Mouse (Mus musculus) heart, embryonic 16.5 days (tissue): Measurements from ENCODE around the gene Dlg2. TPM values are rescaled to one million over a fixed set of nuclear protein-coding genes. Genes with fewer than 3 reads are reported as not detected.

Experiments used
- ATAC-seq: fragments of 200-750 bp; cut with Nextera tagmentation; replicated peaks from 2 replicates; pipeline ENCODE4 v1.8.0; 2017; ENCODE audit warnings: moderate number of reproducible peaks; ENCODE audit not compliant: insufficient read depth, low FRiP score; ENCODE audit errors: extremely low read depth
- H3K27ac ChIP-seq: fragments of 300-500 bp; sonication (generic); 2 replicates; pipeline ENCODE4 v1.5.1; 2014; ENCODE audit warnings: mild to moderate bottlenecking, low read length, control low read depth, moderate library complexity
- H3K27me3 ChIP-seq: fragments of 300-500 bp; sonication (generic); 2 replicates; pipeline ENCODE4 v1.6.1; 2014; ENCODE audit warnings: low read length, mixed read lengths; ENCODE audit not compliant: control insufficient read depth, insufficient read depth
- H3K36me3 ChIP-seq: fragments of 300-500 bp; sonication (generic); 2 replicates; pipeline ENCODE4 v1.6.1; 2014; ENCODE audit not compliant: control insufficient read depth, insufficient read depth
- H3K4me1 ChIP-seq: fragments of 300-500 bp; sonication (generic); 2 replicates; pipeline ENCODE4 v1.6.1; 2014; ENCODE audit warnings: low read length, mixed read lengths; ENCODE audit not compliant: control insufficient read depth, insufficient read depth
- H3K4me2 ChIP-seq: fragments of 300-500 bp; sonication (generic); 2 replicates; pipeline ENCODE4 v1.6.1; 2014; ENCODE audit warnings: low read depth, mild to moderate bottlenecking, control low read depth, low read length
- H3K4me3 ChIP-seq: fragments of 300-500 bp; sonication (generic); 2 replicates; pipeline ENCODE4 v1.5.1; 2014; ENCODE audit warnings: mild to moderate bottlenecking, control low read depth, low read length
- H3K9ac ChIP-seq: fragments of 300-500 bp; sonication (generic); 2 replicates; pipeline ENCODE4 v1.6.1; 2014; ENCODE audit warnings: low read length, control low read depth
- H3K9me3 ChIP-seq: fragments of 300-500 bp; sonication (generic); replicated peaks from 2 replicates; pipeline ENCODE4 v1.6.1; 2016; ENCODE audit warnings: low read length; ENCODE audit not compliant: control insufficient read depth
- WGBS: fragments of 180-500 bp; shearing (Covaris S2); extraction: QIAGEN DNeasy Blood & Tissue Kit; methylation state at CpG from one replicate; pipeline ENCODE4 v1.1.7; 2014; 5-methylcytosine and 5-hydroxymethylcytosine counted together
- polyA plus RNA-seq: library from polyadenylated mRNA; unstranded; fragments of >200 nt; fragmentation: Nextera tagmentation; extraction: Ambion mirVana; gene quantifications from 2 replicates; pipeline ENCODE4 v1.2.1, GENCODE M21; 2015

Dlg2 gene
- polyA plus RNA-seq, 1 experiment from 2014 or later: 7.7 TPM

- WGBS: 60% methylated on average over 12 of the region's 12 CpGs
- no peak overlapping the region for H3K4me2 ChIP-seq
- H3K4me1 ChIP-seq: no peaks in the 10 kb centered on the region
- H3K9ac ChIP-seq: no peak overlapping the region
- no peak for ATAC-seq
- H3K4me3 ChIP-seq: no peak overlapping the region
- H3K27me3 ChIP-seq: no peaks in the 10 kb centered on the region
- no peaks in the 10 kb centered on the region for H3K9me3 ChIP-seq
- H3K36me3 ChIP-seq: no peaks in the 10 kb centered on the region
- no peak overlapping the region for H3K27ac ChIP-seq
These were observed 1458.6 kb downstream of the Dlg2 start for GRCm38 (mm10) chr7:91934881-91935597.

- H3K9ac ChIP-seq: no peak overlapping the region
- no peaks in the 10 kb centered on the region for H3K27me3 ChIP-seq
- no peaks in the 10 kb centered on the region for H3K9me3 ChIP-seq
- no peaks in the 10 kb centered on the region for H3K4me1 ChIP-seq
- H3K36me3 ChIP-seq: no peaks in the 10 kb centered on the region
- H3K4me3 ChIP-seq: no peak overlapping the region
- H3K4me2 ChIP-seq: no peak overlapping the region
- no peak for ATAC-seq
- 73% methylated on average over 2 of the region's 2 CpGs for WGBS
- H3K27ac ChIP-seq: no peak overlapping the region
These were observed 1459.7 kb downstream of the Dlg2 start for GRCm38 (mm10) chr7:91936193-91936592.

- Histone ChIP-seq H3K9ac (no peak overlapping the region), H3K4me2 (no peak overlapping the region), H3K4me3 (no peak overlapping the region), H3K27ac (no peak overlapping the region), H3K27me3 (no peaks in the 10 kb centered on the region), H3K4me1 (no peaks in the 10 kb centered on the region), H3K36me3 (no peaks in the 10 kb centered on the region), H3K9me3 (no peaks in the 10 kb centered on the region)
- ATAC-seq: no peak
- 77% methylated on average over 1 of the region's 1 CpGs for WGBS
These were observed 1466.8 kb downstream of the Dlg2 start for GRCm38 (mm10) chr7:91943224-91943623.

- Histone ChIP-seq H3K4me1 (no peaks in the 10 kb centered on the region), H3K27me3 (no peaks in the 10 kb centered on the region), H3K4me3 (no peak overlapping the region), H3K9me3 (no peaks in the 10 kb centered on the region), H3K27ac (no peak overlapping the region), H3K9ac (no peak overlapping the region), H3K36me3 (no peaks in the 10 kb centered on the region), H3K4me2 (no peak overlapping the region)
- ATAC-seq: no peak
- 80% methylated on average over 1 of the region's 1 CpGs for WGBS
These were observed 1479.1 kb downstream of the Dlg2 start for GRCm38 (mm10) chr7:91955584-91955983.

- Histone ChIP-seq H3K9me3 (no peaks in the 10 kb centered on the region), H3K27ac (no peak overlapping the region), H3K9ac (no peak overlapping the region), H3K36me3 (no peaks in the 10 kb centered on the region), H3K4me2 (no peak overlapping the region), H3K4me1 (no peaks in the 10 kb centered on the region), H3K4me3 (no peak overlapping the region), H3K27me3 (no peaks in the 10 kb centered on the region)
- 81% methylated on average over 2 of the region's 2 CpGs for WGBS
- ATAC-seq: no peak
These were observed 1486.5 kb downstream of the Dlg2 start for GRCm38 (mm10) chr7:91962956-91963355.

- Histone ChIP-seq H3K9ac (no peak overlapping the region), H3K27me3 (no peaks in the 10 kb centered on the region), H3K4me2 (no peak overlapping the region), H3K36me3 (no peaks in the 10 kb centered on the region), H3K4me1 (no peaks in the 10 kb centered on the region), H3K9me3 (no peaks in the 10 kb centered on the region), H3K4me3 (no peak overlapping the region), H3K27ac (no peak overlapping the region)
- ATAC-seq: no peak
- 39% methylated on average over 1 of the region's 1 CpGs for WGBS
These were observed 1496.5 kb downstream of the Dlg2 start for GRCm38 (mm10) chr7:91972970-91973369.

- no peak overlapping the region for H3K9ac ChIP-seq
- H3K4me3 ChIP-seq: no peak overlapping the region
- 76% methylated on average over 5 of the region's 5 CpGs for WGBS
- no peak overlapping the region for H3K4me2 ChIP-seq
- ATAC-seq: no peak
- no peaks in the 10 kb centered on the region for H3K4me1 ChIP-seq
- H3K27ac ChIP-seq: no peak overlapping the region
- H3K36me3 ChIP-seq: no peaks in the 10 kb centered on the region
- H3K27me3 ChIP-seq: no peaks in the 10 kb centered on the region
- H3K9me3 ChIP-seq: no peaks in the 10 kb centered on the region
These were observed 1527.4 kb downstream of the Dlg2 start for GRCm38 (mm10) chr7:92003769-92004455.

- Histone ChIP-seq H3K27me3 (no peaks in the 10 kb centered on the region), H3K4me1 (no peaks in the 10 kb centered on the region), H3K9me3 (no peaks in the 10 kb centered on the region), H3K27ac (no peak overlapping the region), H3K36me3 (no peaks in the 10 kb centered on the region), H3K4me3 (no peak overlapping the region), H3K4me2 (no peak overlapping the region), H3K9ac (no peak overlapping the region)
- 66% methylated on average over 4 of the region's 4 CpGs for WGBS
- no peak for ATAC-seq
These were observed 1529.4 kb downstream of the Dlg2 start for GRCm38 (mm10) chr7:92005681-92006425.

- H3K36me3 ChIP-seq: no peaks in the 10 kb centered on the region
- no peak overlapping the region for H3K27ac ChIP-seq
- H3K9me3 ChIP-seq: no peaks in the 10 kb centered on the region
- H3K9ac ChIP-seq: no peak overlapping the region
- no peaks in the 10 kb centered on the region for H3K27me3 ChIP-seq
- H3K4me2 ChIP-seq: no peak overlapping the region
- no peak overlapping the region for H3K4me3 ChIP-seq
- 81% methylated on average over 1 of the region's 1 CpGs for WGBS
- no peak for ATAC-seq
- H3K4me1 ChIP-seq: no peaks in the 10 kb centered on the region
These were observed 1532.2 kb downstream of the Dlg2 start for GRCm38 (mm10) chr7:92008702-92009101.
